Mouse (Mus musculus): ENCODE measurements at regions not wholly inside any gene's neighbourhood (a gene's known extent, or its start where the extent isn't known, plus 50 kb on each side); places are given as distances from the start of the nearest gene placed in this dataset.

DNA sequence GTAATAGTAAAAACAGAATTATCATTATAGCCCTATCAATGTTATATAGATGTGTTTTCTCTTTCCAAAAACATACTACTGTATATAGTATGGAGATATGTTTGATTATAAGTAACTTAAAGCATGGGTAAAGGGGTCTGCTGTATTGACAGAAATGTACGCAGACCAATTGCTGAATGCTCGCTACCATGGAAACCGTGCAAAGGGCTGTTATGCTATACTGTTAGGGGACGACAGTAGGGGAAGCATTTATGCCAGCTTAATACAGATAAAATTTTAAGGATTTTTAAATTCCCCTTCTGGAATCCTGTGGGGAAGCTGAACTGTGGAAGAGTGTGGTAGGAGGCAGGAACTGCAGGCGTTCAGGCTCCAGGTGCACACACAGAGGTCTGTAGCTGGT is 166.7 kb upstream of the Msx2 start:
- TF ChIP-seq TCF12 (IDR thresholded peaks at IDR 0.05; ENCODE audit: insufficient read depth, poor library complexity, severe bottlenecking): no peak
- no peak for TF ChIP-seq MAX (IDR thresholded peaks at IDR 0.05; ENCODE audit: low read depth)
- TF ChIP-seq POLR2A (IDR thresholded peaks at IDR 0.05; ENCODE audit: insufficient read length, low read depth): no peak
- TF ChIP-seq E2F4 (IDR thresholded peaks at IDR 0.05; ENCODE audit: insufficient read depth): no peak
- TF ChIP-seq SRF (IDR thresholded peaks at IDR 0.05; ENCODE audit: control insufficient read depth, insufficient read length, low read depth): no peak
- no peak for TF ChIP-seq USF1 (IDR thresholded peaks at IDR 0.05; ENCODE audit: low read depth)
- TF ChIP-seq MYOD1 (IDR thresholded peaks at IDR 0.05; ENCODE audit: control insufficient read depth in 1 of 3, insufficient read length in 2 of 3, low read depth in 2 of 3): no peak
- TF ChIP-seq TCF3 (IDR thresholded peaks at IDR 0.05; ENCODE audit: insufficient read length, low read depth): no peak
- TF ChIP-seq REST (IDR thresholded peaks at IDR 0.05; ENCODE audit: insufficient read depth, insufficient read length): no peak
- no peak for TF ChIP-seq POLR2AphosphoS2 (IDR thresholded peaks at IDR 0.05; ENCODE audit: insufficient read length, low read depth)
- no peak for TF ChIP-seq CEBPB (IDR thresholded peaks at IDR 0.05; ENCODE audit: insufficient read depth, poor library complexity, severe bottlenecking)
- TF ChIP-seq MYOG (IDR thresholded peaks at IDR 0.05; ENCODE audit: control insufficient read depth in 1 of 3, insufficient read depth in 1 of 3, insufficient read length in 2 of 3, low read depth in 2 of 3): no peak
- peaks cover 22% of the 10 kb centered on the region for H3K27me3 ChIP-seq (ENCODE audit: control insufficient read depth, insufficient read depth, insufficient read length)
- no peaks in the 10 kb centered on the region for H3K79me2 ChIP-seq (ENCODE audit: control insufficient read depth, insufficient read depth)
- H3K36me3 ChIP-seq (ENCODE audit: control insufficient read depth, insufficient read depth): no peaks in the 10 kb centered on the region
- H3K4me2 ChIP-seq (ENCODE audit: low read depth): no peak overlapping the region
- H3ac ChIP-seq (ENCODE audit: control insufficient read depth, insufficient read length): no peak overlapping the region
- H3K4me3 ChIP-seq: no peak overlapping the region

DNA sequence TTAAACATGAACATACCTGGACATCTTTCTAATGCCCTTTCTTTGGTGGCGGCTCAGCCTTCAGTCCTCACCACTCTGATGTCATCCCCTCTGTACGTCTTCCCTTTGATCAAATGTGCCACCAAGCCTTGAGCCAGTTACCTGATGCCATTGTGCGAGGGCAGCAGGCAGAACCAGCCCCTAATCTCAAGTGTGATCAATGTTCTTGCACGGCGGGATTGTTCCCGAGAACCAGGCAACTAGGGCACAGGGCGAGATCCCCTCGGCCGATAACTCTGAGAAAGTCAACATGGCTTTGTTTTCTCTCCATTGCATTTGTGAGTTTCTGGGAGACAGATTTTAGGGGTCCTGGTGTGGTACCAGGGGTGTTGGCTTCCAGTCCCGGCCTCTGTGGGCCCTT is 166.2 kb upstream of the Msx2 start:
- Histone ChIP-seq H3K27me3 (ENCODE audit: control insufficient read depth, insufficient read depth, insufficient read length) (peaks cover 22% of the 10 kb centered on the region), H3K4me3 (no peak overlapping the region), H3ac (ENCODE audit: control insufficient read depth, insufficient read length) (no peak overlapping the region), H3K79me2 (ENCODE audit: control insufficient read depth, insufficient read depth) (no peaks in the 10 kb centered on the region), H3K4me2 (ENCODE audit: low read depth) (no peak overlapping the region), H3K36me3 (ENCODE audit: control insufficient read depth, insufficient read depth) (no peaks in the 10 kb centered on the region)
- TF ChIP-seq REST (IDR thresholded peaks at IDR 0.05; ENCODE audit: insufficient read depth, insufficient read length) (no peak), MYOG (IDR thresholded peaks at IDR 0.05; ENCODE audit: control insufficient read depth in 1 of 3, insufficient read depth in 1 of 3, insufficient read length in 2 of 3, low read depth in 2 of 3) (no peak), MAX (IDR thresholded peaks at IDR 0.05; ENCODE audit: low read depth) (no peak), TCF3 (IDR thresholded peaks at IDR 0.05; ENCODE audit: insufficient read length, low read depth) (no peak), TCF12 (IDR thresholded peaks at IDR 0.05; ENCODE audit: insufficient read depth, poor library complexity, severe bottlenecking) (no peak), SRF (IDR thresholded peaks at IDR 0.05; ENCODE audit: control insufficient read depth, insufficient read length, low read depth) (no peak), CEBPB (IDR thresholded peaks at IDR 0.05; ENCODE audit: insufficient read depth, poor library complexity, severe bottlenecking) (no peak)

DNA sequence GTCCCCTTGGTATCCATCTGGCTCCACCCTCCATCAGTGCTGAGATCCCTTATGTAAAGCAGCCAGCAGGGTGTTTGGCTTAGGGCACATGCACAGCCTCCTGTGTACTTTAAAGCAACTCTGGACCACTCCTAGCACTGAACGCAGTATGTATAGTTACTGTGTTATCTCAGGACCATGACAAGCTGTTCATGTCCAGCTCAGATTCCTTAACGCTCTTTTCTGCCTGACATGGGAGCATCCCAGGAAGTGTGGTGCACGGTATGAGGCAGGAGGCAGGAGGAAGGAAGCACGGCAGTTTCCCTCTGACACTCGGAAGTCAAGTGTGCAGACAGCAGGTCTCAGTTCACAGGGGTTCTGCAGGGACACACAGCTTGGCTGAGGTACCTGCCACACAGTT is 163.1 kb upstream of the Msx2 start:
- Histone ChIP-seq H3K79me2 (ENCODE audit: control insufficient read depth, insufficient read depth) (no peaks in the 10 kb centered on the region), H3K36me3 (ENCODE audit: control insufficient read depth, insufficient read depth) (no peaks in the 10 kb centered on the region), H3K4me2 (ENCODE audit: low read depth) (no peak overlapping the region), H3ac (ENCODE audit: control insufficient read depth, insufficient read length) (no peak overlapping the region), H3K27me3 (ENCODE audit: control insufficient read depth, insufficient read depth, insufficient read length) (peaks cover 19% of the 10 kb centered on the region), H3K4me3 (no peak overlapping the region)
- TF ChIP-seq MAX (IDR thresholded peaks at IDR 0.05; ENCODE audit: low read depth): no peak

DNA sequence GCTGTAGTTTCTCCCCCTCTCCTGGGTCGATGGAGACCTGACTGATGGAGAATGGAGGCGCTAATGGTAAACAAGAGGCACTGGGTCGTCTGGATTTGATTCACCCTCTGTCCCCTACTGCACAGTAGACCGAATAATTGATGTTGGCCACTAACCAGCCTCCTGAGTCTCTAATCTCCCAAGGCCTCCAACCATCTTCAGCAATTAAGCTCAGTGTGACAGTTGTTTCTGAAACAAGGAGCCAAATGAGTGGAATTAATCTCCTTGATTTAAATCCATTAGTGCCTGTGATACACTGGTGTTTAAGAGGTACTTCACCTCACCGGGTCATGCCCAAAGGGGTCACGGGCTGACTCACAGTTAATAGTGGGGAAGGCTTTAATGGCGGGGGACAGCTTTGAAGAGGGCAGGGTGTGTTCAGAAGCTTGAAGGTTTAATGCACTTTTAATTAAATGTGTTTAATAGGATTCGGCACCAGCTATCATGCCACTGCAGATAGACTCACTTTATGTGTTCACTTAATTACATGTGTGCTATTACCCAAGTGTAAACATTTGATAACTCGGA is 161.8 kb upstream of the Msx2 start:
- TF ChIP-seq SRF (IDR thresholded peaks at IDR 0.05; ENCODE audit: control insufficient read depth, insufficient read length, low read depth) (no peak), POLR2A (IDR thresholded peaks at IDR 0.05; ENCODE audit: insufficient read length, low read depth) (no peak), TCF3 (IDR thresholded peaks at IDR 0.05; ENCODE audit: insufficient read length, low read depth) (no peak), E2F4 (IDR thresholded peaks at IDR 0.05; ENCODE audit: insufficient read depth) (no peak), REST (IDR thresholded peaks at IDR 0.05; ENCODE audit: insufficient read depth, insufficient read length) (no peak), CEBPB (IDR thresholded peaks at IDR 0.05; ENCODE audit: insufficient read depth, poor library complexity, severe bottlenecking) (no peak), TCF12 (IDR thresholded peaks at IDR 0.05; ENCODE audit: insufficient read depth, poor library complexity, severe bottlenecking) (no peak), MAX (IDR thresholded peaks at IDR 0.05; ENCODE audit: low read depth) (no peak), USF1 (IDR thresholded peaks at IDR 0.05; ENCODE audit: low read depth) (no peak), MYOG (IDR thresholded peaks at IDR 0.05; ENCODE audit: control insufficient read depth in 1 of 3, insufficient read depth in 1 of 3, insufficient read length in 2 of 3, low read depth in 2 of 3) (no peak), POLR2AphosphoS2 (IDR thresholded peaks at IDR 0.05; ENCODE audit: insufficient read length, low read depth) (no peak)
- Histone ChIP-seq H3K36me3 (ENCODE audit: control insufficient read depth, insufficient read depth) (no peaks in the 10 kb centered on the region), H3K4me2 (ENCODE audit: low read depth) (no peak overlapping the region), H3K4me3 (no peak overlapping the region), H3K27me3 (ENCODE audit: control insufficient read depth, insufficient read depth, insufficient read length) (peaks cover 8% of the 10 kb centered on the region), H3K79me2 (ENCODE audit: control insufficient read depth, insufficient read depth) (no peaks in the 10 kb centered on the region), H3ac (ENCODE audit: control insufficient read depth, insufficient read length) (no peak overlapping the region)

DNA sequence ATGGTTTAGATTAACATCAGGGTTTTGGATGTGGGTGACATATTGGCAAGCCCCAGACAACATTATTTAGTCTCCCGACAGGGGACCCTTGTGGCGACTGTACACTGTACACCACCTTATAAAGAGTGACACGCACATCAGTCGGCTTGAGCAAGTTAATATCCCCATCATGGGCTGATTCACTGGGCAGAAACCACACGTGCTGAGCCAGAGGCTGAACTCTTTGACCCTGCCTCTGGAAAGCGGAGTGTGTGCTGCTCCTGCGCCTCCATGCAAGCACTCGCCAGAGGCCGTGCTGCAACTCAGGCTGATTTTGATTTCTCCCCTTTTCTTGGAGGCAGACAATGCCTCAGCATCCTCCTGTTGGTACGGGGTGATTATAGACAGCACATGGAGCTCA is 125.2 kb upstream of the Msx2 start:
- Histone ChIP-seq H3K27me3 (ENCODE audit: control insufficient read depth, insufficient read depth, insufficient read length) (no peaks in the 10 kb centered on the region), H3K4me2 (ENCODE audit: low read depth) (no peak overlapping the region), H3ac (ENCODE audit: control insufficient read depth, insufficient read length) (no peak overlapping the region), H3K4me3 (no peak overlapping the region), H3K79me2 (ENCODE audit: control insufficient read depth, insufficient read depth) (no peaks in the 10 kb centered on the region), H3K36me3 (ENCODE audit: control insufficient read depth, insufficient read depth) (no peaks in the 10 kb centered on the region)
- TF ChIP-seq MYOG (IDR thresholded peaks at IDR 0.05; ENCODE audit: control insufficient read depth in 1 of 3, insufficient read depth in 1 of 3, insufficient read length in 2 of 3, low read depth in 2 of 3) (no peak), MYOD1 (IDR thresholded peaks at IDR 0.05; ENCODE audit: control insufficient read depth in 1 of 3, insufficient read length in 2 of 3, low read depth in 2 of 3) (no peak), TCF12 (IDR thresholded peaks at IDR 0.05; ENCODE audit: insufficient read depth, poor library complexity, severe bottlenecking) (no peak), CEBPB (IDR thresholded peaks at IDR 0.05; ENCODE audit: insufficient read depth, poor library complexity, severe bottlenecking) (no peak)

All from myocyte (in vitro differentiated cells).